Mouse (Mus musculus): ENCODE results near the gene Tmem127.
"Not testable (repeated sequence)": the region's sequence is repeated elsewhere in the genome, so short reads cannot be mapped to it uniquely, and the experiment has no call there.

DNA sequence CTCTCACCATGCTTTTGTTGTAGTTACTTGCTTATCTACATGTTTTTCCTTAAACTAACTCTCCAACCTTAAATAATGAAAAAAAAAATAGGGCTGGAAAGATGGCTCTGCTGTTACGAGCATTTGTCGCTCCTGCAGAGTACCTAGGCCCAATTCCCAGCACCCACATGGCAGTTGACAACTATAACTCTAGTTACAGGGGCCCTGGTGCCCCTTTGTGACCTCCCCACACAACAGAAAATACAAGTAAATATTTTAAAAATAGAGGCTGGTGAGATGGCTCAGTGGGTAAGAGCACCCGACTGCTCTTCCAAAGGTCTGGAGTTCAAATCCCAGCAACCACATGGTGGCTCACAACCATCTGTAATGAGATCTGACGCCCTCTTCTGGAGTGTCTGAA, 41.8 kb upstream of the Tmem127 start:
- TF ChIP-seq CTCF (IDR thresholded peaks at IDR 0.05; ENCODE audit: borderline replicate concordance, extremely low read depth, insufficient read depth, insufficient read length); POLR2A (IDR thresholded peaks at IDR 0.05; ENCODE audit: borderline replicate concordance, extremely low read depth, insufficient read depth, insufficient read length, poor library complexity, severe bottlenecking): not testable (repeated sequence)
